Mouse (Mus musculus): Measurements from ENCODE around the gene Adtrp. TPM values are rescaled to one million over a fixed set of nuclear protein-coding genes. Genes with fewer than 3 reads are reported as not detected.

Adtrp gene
- polyA plus RNA-seq, 1 experiment from 2014 or later = not detected

DNA sequence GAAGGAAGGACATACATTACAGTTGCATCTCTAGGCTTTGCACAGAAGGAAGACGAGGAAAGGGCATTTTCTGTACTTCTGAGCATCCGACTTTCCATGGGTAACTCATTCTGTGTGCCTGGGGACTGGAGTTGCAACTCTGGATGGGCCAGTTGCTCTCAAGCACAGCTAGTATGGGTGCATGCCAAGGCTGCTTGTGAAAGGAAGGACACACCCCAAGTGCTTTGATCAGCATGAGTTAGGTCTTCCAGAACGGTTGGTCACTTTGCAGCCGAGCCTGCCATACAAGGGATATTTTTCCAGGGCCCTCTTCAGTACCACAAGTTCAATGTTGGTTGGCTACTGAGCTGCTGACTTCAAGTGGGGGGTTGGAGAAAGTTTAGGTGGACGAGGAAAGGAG lies 968 bp downstream of the Adtrp start:
- no peak overlapping the region for H3K9ac ChIP-seq (ENCODE audit: low read length)
- no peak overlapping the region for H3K4me2 ChIP-seq (ENCODE audit: low read depth)
- H3K27ac ChIP-seq (ENCODE audit: low read depth, low read length) = no peak overlapping the region
- no peaks in the 10 kb centered on the region for H3K4me1 ChIP-seq (ENCODE audit: control insufficient read depth, insufficient read depth, low read length)
- no peaks in the 10 kb centered on the region for H3K27me3 ChIP-seq (ENCODE audit: control insufficient read depth, insufficient read depth, low read length)
- no peaks in the 10 kb centered on the region for H3K9me3 ChIP-seq (ENCODE audit: control insufficient read depth, low read length)
- ATAC-seq (ENCODE audit: insufficient read depth, low FRiP score, low TSS enrichment) = no peak
- WGBS = 82% methylated on average over 5 of the region's 5 CpGs
- no peaks in the 10 kb centered on the region for H3K36me3 ChIP-seq (ENCODE audit: control insufficient read depth, insufficient read depth, low read length)
- no peak overlapping the region for H3K4me3 ChIP-seq (ENCODE audit: low read depth, low read length)
- no peak for DNase-seq (ENCODE audit: low spot score)

DNA sequence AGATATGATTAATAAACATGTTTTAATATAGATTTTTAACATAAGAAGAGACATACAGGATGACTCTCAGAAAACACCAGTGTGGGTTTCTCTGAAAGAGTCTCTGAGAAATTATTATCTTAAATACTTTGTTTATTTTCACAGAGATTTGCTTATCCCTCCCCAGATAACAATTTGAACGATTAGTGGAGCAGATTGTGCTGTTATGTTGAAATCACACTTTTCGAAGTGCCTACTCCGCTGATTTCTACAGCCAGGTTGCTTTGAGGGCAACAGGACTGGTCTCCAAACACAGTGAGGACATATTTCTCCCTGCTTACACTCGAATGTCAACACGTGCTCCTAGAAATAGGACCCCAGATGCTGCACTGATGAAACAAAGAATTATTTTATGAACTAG lies 2.5 kb downstream of the Adtrp start:
- H3K27ac ChIP-seq (ENCODE audit: low read depth, low read length) = no peak overlapping the region
- H3K36me3 ChIP-seq (ENCODE audit: control insufficient read depth, insufficient read depth, low read length) = no peaks in the 10 kb centered on the region
- 89% methylated on average over 5 of the region's 5 CpGs for WGBS
- H3K27me3 ChIP-seq (ENCODE audit: control insufficient read depth, insufficient read depth, low read length) = no peaks in the 10 kb centered on the region
- DNase-seq (ENCODE audit: low spot score) (no peak), ATAC-seq (ENCODE audit: insufficient read depth, low FRiP score, low TSS enrichment) (no peak)
- no peaks in the 10 kb centered on the region for H3K4me1 ChIP-seq (ENCODE audit: control insufficient read depth, insufficient read depth, low read length)
- no peak overlapping the region for H3K4me3 ChIP-seq (ENCODE audit: low read depth, low read length)
- no peak overlapping the region for H3K9ac ChIP-seq (ENCODE audit: low read length)
- H3K4me2 ChIP-seq (ENCODE audit: low read depth) = no peak overlapping the region
- H3K9me3 ChIP-seq (ENCODE audit: control insufficient read depth, low read length) = no peaks in the 10 kb centered on the region

DNA sequence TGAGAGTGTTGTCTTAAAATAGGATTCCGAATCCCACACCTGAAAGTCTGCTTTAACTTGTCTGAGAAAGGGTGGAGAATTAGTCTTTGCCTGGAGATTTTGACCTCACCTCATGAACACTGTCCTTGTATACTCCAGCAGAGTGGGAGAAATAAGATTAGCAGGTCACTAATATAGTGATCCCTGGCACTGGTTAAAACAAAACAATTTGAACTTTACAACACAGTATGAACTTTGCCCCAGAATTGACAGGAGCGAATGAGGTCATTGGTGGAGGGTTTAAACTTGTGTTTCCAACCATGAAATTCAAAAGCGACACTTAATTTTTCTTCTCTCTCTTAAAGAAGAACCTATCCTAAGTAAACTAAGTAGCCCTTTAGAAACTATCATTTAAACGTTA lies 3.4 kb downstream of the Adtrp start:
- WGBS = 85% methylated on average over 4 of the region's 4 CpGs
- Histone ChIP-seq H3K4me1 (ENCODE audit: control insufficient read depth, insufficient read depth, low read length) (no peaks in the 10 kb centered on the region), H3K4me2 (ENCODE audit: low read depth) (no peak overlapping the region), H3K27ac (ENCODE audit: low read depth, low read length) (no peak overlapping the region), H3K9ac (ENCODE audit: low read length) (no peak overlapping the region), H3K9me3 (ENCODE audit: control insufficient read depth, low read length) (no peaks in the 10 kb centered on the region), H3K36me3 (ENCODE audit: control insufficient read depth, insufficient read depth, low read length) (no peaks in the 10 kb centered on the region), H3K4me3 (ENCODE audit: low read depth, low read length) (no peak overlapping the region), H3K27me3 (ENCODE audit: control insufficient read depth, insufficient read depth, low read length) (no peaks in the 10 kb centered on the region)
- no peak for DNase-seq (ENCODE audit: low spot score)
- ATAC-seq (ENCODE audit: insufficient read depth, low FRiP score, low TSS enrichment) = no peak

DNA sequence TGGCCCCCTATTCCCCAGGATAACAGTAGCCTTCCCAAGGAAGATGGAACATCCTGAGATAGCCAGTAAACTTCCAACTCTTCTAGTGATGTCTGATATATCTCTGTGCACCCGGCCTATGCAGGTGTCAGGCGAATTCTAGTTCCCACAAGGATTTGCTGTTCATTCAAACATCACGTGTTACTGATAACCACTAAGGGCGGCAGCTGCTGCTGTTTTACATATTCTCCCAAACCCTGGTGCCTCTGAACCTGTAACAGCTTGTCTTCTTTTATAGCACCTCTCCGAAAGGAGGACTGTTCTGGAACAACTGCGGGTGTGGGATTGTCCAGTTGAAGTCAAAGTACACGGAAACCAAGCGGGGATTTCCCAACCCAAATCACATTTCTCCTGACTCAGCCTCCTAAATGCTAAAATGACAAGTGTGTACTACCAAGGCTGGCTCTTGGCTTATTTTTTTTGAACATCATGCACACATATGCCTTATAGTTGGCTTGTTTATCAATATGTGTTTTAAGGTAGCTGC lies 13.8 kb downstream of the Adtrp start:
- WGBS = 92% methylated on average over 8 of the region's 8 CpGs
- H3K27ac ChIP-seq (ENCODE audit: low read depth, low read length) = no peak overlapping the region
- H3K4me2 ChIP-seq (ENCODE audit: low read depth) = no peak overlapping the region
- DNase-seq (ENCODE audit: low spot score) (no peak), ATAC-seq (ENCODE audit: insufficient read depth, low FRiP score, low TSS enrichment) (no peak)
- H3K4me1 ChIP-seq (ENCODE audit: control insufficient read depth, insufficient read depth, low read length) = no peaks in the 10 kb centered on the region
- no peaks in the 10 kb centered on the region for H3K27me3 ChIP-seq (ENCODE audit: control insufficient read depth, insufficient read depth, low read length)
- H3K9ac ChIP-seq (ENCODE audit: low read length) = no peak overlapping the region
- H3K4me3 ChIP-seq (ENCODE audit: low read depth, low read length) = no peak overlapping the region
- H3K36me3 ChIP-seq (ENCODE audit: control insufficient read depth, insufficient read depth, low read length) = no peaks in the 10 kb centered on the region
- no peaks in the 10 kb centered on the region for H3K9me3 ChIP-seq (ENCODE audit: control insufficient read depth, low read length)

DNA sequence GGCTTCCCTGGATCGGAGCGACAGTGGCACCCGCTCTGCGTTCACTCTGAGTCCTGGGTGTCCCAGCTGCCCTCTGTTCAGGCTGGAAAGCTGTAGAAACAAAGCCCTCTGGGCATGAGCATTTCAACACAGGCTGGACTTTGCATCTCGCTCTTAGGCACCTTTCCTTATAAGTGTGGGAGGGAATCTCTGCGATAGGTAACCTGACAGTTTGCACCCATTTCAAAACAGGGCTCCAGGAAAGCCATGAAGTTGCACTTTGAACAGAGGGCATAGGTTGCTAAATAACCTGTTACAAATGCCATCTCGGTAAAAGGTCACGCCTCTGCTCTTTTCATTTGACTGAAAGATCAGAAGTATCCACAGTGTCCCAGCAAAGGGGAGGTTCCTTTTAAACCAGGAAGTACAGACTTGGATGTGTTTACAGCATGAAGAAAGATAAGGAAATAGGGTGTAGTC lies 19.2 kb downstream of the Adtrp start:
- WGBS = 89% methylated on average over 8 of the region's 8 CpGs
- H3K4me2 ChIP-seq (ENCODE audit: low read depth) = no peak overlapping the region
- H3K36me3 ChIP-seq (ENCODE audit: control insufficient read depth, insufficient read depth, low read length) = no peaks in the 10 kb centered on the region
- H3K4me3 ChIP-seq (ENCODE audit: low read depth, low read length) = no peak overlapping the region
- DNase-seq (ENCODE audit: low spot score) (no peak), ATAC-seq (ENCODE audit: insufficient read depth, low FRiP score, low TSS enrichment) (no peak)
- no peaks in the 10 kb centered on the region for H3K9me3 ChIP-seq (ENCODE audit: control insufficient read depth, low read length)
- no peaks in the 10 kb centered on the region for H3K27me3 ChIP-seq (ENCODE audit: control insufficient read depth, insufficient read depth, low read length)
- no peak overlapping the region for H3K27ac ChIP-seq (ENCODE audit: low read depth, low read length)
- no peaks in the 10 kb centered on the region for H3K4me1 ChIP-seq (ENCODE audit: control insufficient read depth, insufficient read depth, low read length)
- H3K9ac ChIP-seq (ENCODE audit: low read length) = no peak overlapping the region

DNA sequence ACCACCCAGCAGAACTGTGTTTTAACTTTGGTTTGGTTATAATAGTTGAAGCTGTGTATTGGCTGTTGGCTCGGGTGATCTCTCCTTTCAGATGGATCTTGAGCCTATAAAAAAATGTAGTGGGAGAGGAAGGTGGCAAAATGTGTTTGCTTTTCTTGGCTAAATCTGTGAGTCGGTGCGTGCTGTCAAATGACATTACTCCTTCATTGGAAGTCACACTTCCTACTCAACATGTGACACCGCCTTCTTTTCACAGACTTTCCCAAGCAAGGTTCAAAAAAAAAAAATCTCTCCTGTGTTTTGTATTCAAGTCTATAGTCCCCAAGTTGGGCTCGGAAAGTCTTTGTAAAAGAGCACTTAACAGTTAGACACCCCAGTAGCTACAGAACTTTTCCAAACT lies 19.9 kb downstream of the Adtrp start:
- no peaks in the 10 kb centered on the region for H3K9me3 ChIP-seq (ENCODE audit: control insufficient read depth, low read length)
- no peak for ATAC-seq (ENCODE audit: insufficient read depth, low FRiP score, low TSS enrichment)

DNA sequence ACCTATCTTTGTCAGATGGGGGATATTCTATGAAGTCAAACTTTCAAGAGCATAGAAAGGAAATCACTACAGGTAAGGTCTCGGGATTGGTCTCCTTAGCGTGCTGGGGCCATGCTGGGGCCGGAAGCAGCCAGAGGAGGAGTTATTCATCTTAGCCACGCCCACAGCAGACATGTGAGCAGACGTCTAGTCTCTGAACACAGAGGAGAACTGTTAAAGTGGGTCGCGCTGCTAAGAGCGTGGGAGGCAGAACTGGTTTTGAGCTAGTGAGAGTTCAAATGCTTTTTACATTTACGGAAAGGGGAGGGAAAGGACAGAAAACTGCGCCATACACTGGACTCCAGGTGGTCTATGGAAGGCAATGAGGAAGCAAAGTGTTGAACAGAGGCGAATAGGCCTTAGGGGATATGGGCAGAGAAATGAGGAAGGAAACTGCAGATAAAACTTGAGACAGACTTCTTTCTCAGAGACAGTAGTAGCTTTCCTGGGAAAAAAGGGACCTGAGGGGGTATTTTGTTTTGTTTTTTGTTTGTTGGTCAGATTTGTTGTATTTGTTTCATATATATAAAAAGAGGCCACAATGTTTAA lies 22.0 kb downstream of the Adtrp start:
- Histone ChIP-seq H3K9me3 (ENCODE audit: control insufficient read depth, low read length) (no peaks in the 10 kb centered on the region), H3K4me3 (ENCODE audit: low read depth, low read length) (no peak overlapping the region), H3K27ac (ENCODE audit: low read depth, low read length) (no peak overlapping the region), H3K36me3 (ENCODE audit: control insufficient read depth, insufficient read depth, low read length) (no peaks in the 10 kb centered on the region), H3K9ac (ENCODE audit: low read length) (no peak overlapping the region), H3K27me3 (ENCODE audit: control insufficient read depth, insufficient read depth, low read length) (no peaks in the 10 kb centered on the region), H3K4me2 (ENCODE audit: low read depth) (no peak overlapping the region), H3K4me1 (ENCODE audit: control insufficient read depth, insufficient read depth, low read length) (no peaks in the 10 kb centered on the region)
- ATAC-seq (ENCODE audit: insufficient read depth, low FRiP score, low TSS enrichment) = no peak
- no peak for DNase-seq (ENCODE audit: low spot score)
- 79% methylated on average over 11 of the region's 11 CpGs for WGBS

More for the DNA sequence above, 19.9 kb downstream of the Adtrp start:
- Histone ChIP-seq H3K4me2 (ENCODE audit: low read depth) (no peak overlapping the region), H3K36me3 (ENCODE audit: control insufficient read depth, insufficient read depth, low read length) (no peaks in the 10 kb centered on the region), H3K9ac (ENCODE audit: low read length) (no peak overlapping the region), H3K27ac (ENCODE audit: low read depth, low read length) (no peak overlapping the region), H3K4me3 (ENCODE audit: low read depth, low read length) (no peak overlapping the region), H3K4me1 (ENCODE audit: control insufficient read depth, insufficient read depth, low read length) (no peaks in the 10 kb centered on the region), H3K27me3 (ENCODE audit: control insufficient read depth, insufficient read depth, low read length) (no peaks in the 10 kb centered on the region)
- WGBS = 94% methylated on average over 5 of the region's 5 CpGs
- DNase-seq (ENCODE audit: low spot score) = no peak

DNA sequence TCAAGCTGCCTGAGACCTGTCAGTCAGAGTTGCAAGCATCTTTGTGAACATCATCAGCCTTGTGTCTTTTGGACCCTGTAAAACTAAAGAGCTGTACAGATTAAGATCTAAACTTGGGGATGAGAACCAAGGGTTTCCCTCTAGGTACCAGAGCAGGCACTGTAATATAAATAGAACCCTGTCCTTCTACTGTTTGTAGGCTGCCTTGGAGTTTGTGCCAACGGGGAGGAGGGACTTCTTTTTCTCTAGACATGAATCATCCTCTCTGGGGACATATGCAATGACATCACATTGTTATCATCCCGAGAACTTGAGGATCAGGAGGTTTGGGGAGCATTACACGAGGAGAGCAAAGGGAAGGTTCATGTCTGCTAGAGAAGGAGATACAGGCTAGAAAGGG lies 24.4 kb downstream of the Adtrp start:
- H3K4me3 ChIP-seq (ENCODE audit: low read depth, low read length) = no peak overlapping the region
- WGBS = 83% methylated on average over 3 of the region's 3 CpGs
- H3K36me3 ChIP-seq (ENCODE audit: control insufficient read depth, insufficient read depth, low read length) = no peaks in the 10 kb centered on the region
- no peaks in the 10 kb centered on the region for H3K27me3 ChIP-seq (ENCODE audit: control insufficient read depth, insufficient read depth, low read length)
- DNase-seq (ENCODE audit: low spot score) (no peak), ATAC-seq (ENCODE audit: insufficient read depth, low FRiP score, low TSS enrichment) (no peak)
- H3K9me3 ChIP-seq (ENCODE audit: control insufficient read depth, low read length) = no peaks in the 10 kb centered on the region
- no peak overlapping the region for H3K4me2 ChIP-seq (ENCODE audit: low read depth)
- no peak overlapping the region for H3K9ac ChIP-seq (ENCODE audit: low read length)
- no peaks in the 10 kb centered on the region for H3K4me1 ChIP-seq (ENCODE audit: control insufficient read depth, insufficient read depth, low read length)
- H3K27ac ChIP-seq (ENCODE audit: low read depth, low read length) = no peak overlapping the region

DNA sequence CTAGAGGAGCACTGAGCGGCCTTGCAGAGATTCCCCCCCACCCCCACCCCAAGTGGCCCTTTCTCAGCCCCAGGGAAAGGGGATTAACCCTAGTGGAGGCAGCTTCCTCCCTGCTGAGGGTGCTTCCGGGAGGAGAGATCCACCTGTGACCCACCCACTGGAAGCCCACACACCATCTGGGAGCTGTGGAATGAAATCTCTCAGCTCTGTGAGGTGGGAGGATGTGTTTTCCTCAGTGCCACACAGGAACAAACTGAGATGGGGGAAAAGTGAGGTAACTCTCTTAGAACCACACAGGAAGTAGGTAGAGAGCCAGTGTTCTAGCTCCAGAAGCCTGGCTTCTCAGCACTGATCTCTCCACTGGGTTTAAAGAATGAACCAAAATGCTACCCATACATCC lies 24.9 kb downstream of the Adtrp start:
- Histone ChIP-seq H3K9me3 (ENCODE audit: control insufficient read depth, low read length) (no peaks in the 10 kb centered on the region), H3K4me2 (ENCODE audit: low read depth) (no peak overlapping the region), H3K36me3 (ENCODE audit: control insufficient read depth, insufficient read depth, low read length) (no peaks in the 10 kb centered on the region), H3K9ac (ENCODE audit: low read length) (no peak overlapping the region), H3K4me1 (ENCODE audit: control insufficient read depth, insufficient read depth, low read length) (no peaks in the 10 kb centered on the region), H3K4me3 (ENCODE audit: low read depth, low read length) (no peak overlapping the region), H3K27me3 (ENCODE audit: control insufficient read depth, insufficient read depth, low read length) (no peaks in the 10 kb centered on the region), H3K27ac (ENCODE audit: low read depth, low read length) (no peak overlapping the region)
- no peak for DNase-seq (ENCODE audit: low spot score)
- ATAC-seq (ENCODE audit: insufficient read depth, low FRiP score, low TSS enrichment) = no peak
- 76% methylated on average over 2 of the region's 2 CpGs for WGBS

Data from neural tube, embryonic 11.5 days (tissue).